Mouse (Mus musculus) lung, embryonic 14.5 days (tissue): ENCODE data around the gene Alox12b. TPM values are rescaled to one million over a fixed set of nuclear protein-coding genes. Genes with fewer than 3 reads are reported as not detected.

Experiments used
- ATAC-seq: fragments of 200-750 bp; cut with Nextera tagmentation; 2 replicates; pipeline ENCODE4 v1.8.0; 2017; ENCODE audit warnings: mild to moderate bottlenecking, moderate TSS enrichment, moderate library complexity; ENCODE audit not compliant: insufficient read depth
- DNase-seq: peaks from one replicate; pipeline ENCODE4 v3.0.0-alpha.2; 2015
- H3K27ac ChIP-seq: fragments of 300-500 bp; sonication (generic); 2 replicates; pipeline ENCODE4 v1.5.1; 2014; ENCODE audit warnings: low read depth, mild to moderate bottlenecking, moderate library complexity
- H3K27me3 ChIP-seq: fragments of 300-500 bp; sonication (generic); 2 replicates; pipeline ENCODE4 v1.6.1; 2014; ENCODE audit warnings: low read length, control low read depth; ENCODE audit not compliant: insufficient read depth
- H3K36me3 ChIP-seq: fragments of 300-500 bp; sonication (generic); 2 replicates; pipeline ENCODE4 v1.6.1; 2014; ENCODE audit warnings: control low read depth; ENCODE audit not compliant: insufficient read depth
- H3K4me1 ChIP-seq: fragments of 300-500 bp; sonication (generic); 2 replicates; pipeline ENCODE4 v1.6.1; 2014; ENCODE audit warnings: antibody characterized with exemption, control low read depth; ENCODE audit not compliant: insufficient read depth
- H3K4me2 ChIP-seq: fragments of 300-500 bp; sonication (generic); 2 replicates; pipeline ENCODE4 v1.6.1; 2014; ENCODE audit warnings: mild to moderate bottlenecking
- H3K4me3 ChIP-seq: fragments of 300-500 bp; sonication (generic); 2 replicates; pipeline ENCODE4 v1.5.1; 2014; ENCODE audit warnings: low read depth, low read length
- H3K9ac ChIP-seq: fragments of 300-500 bp; sonication (generic); 2 replicates; pipeline ENCODE4 v1.6.1; 2014
- H3K9me3 ChIP-seq: fragments of 300-500 bp; sonication (generic); 2 replicates; pipeline ENCODE4 v1.6.1; 2016; ENCODE audit warnings: low read depth, low read length, control low read depth
- CTCF ChIP-seq: IDR thresholded peaks from 2 replicates; pipeline ENCODE4 v1.5.1; 2016; ENCODE audit warnings: antibody characterized with exemption, low read depth
- WGBS: fragments of 180-500 bp; shearing (Covaris S2); extraction: QIAGEN DNeasy Blood & Tissue Kit; methylation state at CpG from one replicate; pipeline ENCODE4 v1.1.7; 2014; 5-methylcytosine and 5-hydroxymethylcytosine counted together
- polyA plus RNA-seq: library from polyadenylated mRNA; unstranded; fragments of >200 nt; fragmentation: Nextera tagmentation; extraction: Ambion mirVana; gene quantifications from 2 replicates; pipeline ENCODE4 v1.2.1, GENCODE M21; 2014

Alox12b gene
- polyA plus RNA-seq, 1 experiment from 2014 or later: not detected

GRCm38 (mm10) chr11:69218661-69219060 lies 61.9 kb downstream of the Alox12b start:
- H3K36me3 ChIP-seq: no peaks in the 10 kb centered on the region
- no peaks in the 10 kb centered on the region for H3K27me3 ChIP-seq
- ATAC-seq: no peak
- H3K4me2 ChIP-seq: no peak overlapping the region
- H3K4me1 ChIP-seq: no peaks in the 10 kb centered on the region
- no peak overlapping the region for H3K4me3 ChIP-seq
- 48% methylated on average over 2 of the region's 2 CpGs for WGBS
- DNase-seq: no peak
- no peak overlapping the region for H3K9ac ChIP-seq
- TF ChIP-seq CTCF: no peak
- no peaks in the 10 kb centered on the region for H3K9me3 ChIP-seq
- H3K27ac ChIP-seq: no peak overlapping the region

Other genes starting within 250 kb of the Alox12b start
- not detected in 2 replicates for gene Odf4, start 229.9 kb upstream of the Alox12b start, polyA plus RNA-seq
- 21.6 and 23.9 TPM in 2 replicates for gene Arhgef15, start 199.5 kb upstream of the Alox12b start, polyA plus RNA-seq
- 3.9 and 4.0 TPM in 2 replicates for gene Slc25a35, start 188.9 kb upstream of the Alox12b start, polyA plus RNA-seq
- 49.9 TPM in 2 replicates for gene Rangrf, start 181.8 kb upstream of the Alox12b start, polyA plus RNA-seq
- 36.8 and 43.3 TPM in 2 replicates for gene Pfas, start 148.5 kb upstream of the Alox12b start, polyA plus RNA-seq
- gene Ctc1, start 141.1 kb upstream of the Alox12b start, polyA plus RNA-seq: 59.3 and 63.6 TPM in 2 replicates
- 209 and 211 TPM in 2 replicates for gene Aurkb, start 111.3 kb upstream of the Alox12b start, polyA plus RNA-seq
- gene Borcs6, start 97.3 kb upstream of the Alox12b start, polyA plus RNA-seq: 8.0 and 9.5 TPM in 2 replicates
- gene Tmem107, start 86.2 kb upstream of the Alox12b start, polyA plus RNA-seq: 51.0 and 54.4 TPM in 2 replicates
- gene Vamp2, start 68.5 kb upstream of the Alox12b start, polyA plus RNA-seq: 64.0 and 64.2 TPM in 2 replicates
- gene Per1, start 61.8 kb upstream of the Alox12b start, polyA plus RNA-seq: 15.4 and 23.7 TPM in 2 replicates
- gene Hes7, start 36.6 kb upstream of the Alox12b start, polyA plus RNA-seq: 0.57 and 0.68 TPM in 2 replicates
- gene 9130213A22Rik, start 34.4 kb upstream of the Alox12b start, polyA plus RNA-seq: 0.19 and 0.41 TPM in 2 replicates
- 0.09 and 0.17 TPM in 2 replicates for gene Aloxe3, start 31.1 kb upstream of the Alox12b start, polyA plus RNA-seq
- gene Alox8, start 40.9 kb downstream of the Alox12b start, polyA plus RNA-seq: not detected in 2 replicates
- not detected in 2 replicates for gene Gucy2e, start 80.0 kb downstream of the Alox12b start, polyA plus RNA-seq
- gene Cntrob, start 166.8 kb downstream of the Alox12b start, polyA plus RNA-seq: 16.6 and 19.2 TPM in 2 replicates
- 143 and 150 TPM in 2 replicates for gene Trappc1, start 167.0 kb downstream of the Alox12b start, polyA plus RNA-seq
- gene Kcnab3, start 169.3 kb downstream of the Alox12b start, polyA plus RNA-seq: 0.89 and 1.3 TPM in 2 replicates
- gene Rnf227, start 183.5 kb downstream of the Alox12b start, polyA plus RNA-seq: 15.2 TPM in 2 replicates
- 57.3 and 59.9 TPM in 2 replicates for gene Chd3, start 212.4 kb downstream of the Alox12b start, polyA plus RNA-seq
- gene Naa38, start 238.5 kb downstream of the Alox12b start, polyA plus RNA-seq: 169 and 173 TPM in 2 replicates
- 26.8 and 27.2 TPM in 2 replicates for gene Cyb5d1, start 238.6 kb downstream of the Alox12b start, polyA plus RNA-seq
- gene Tmem88, start 241.2 kb downstream of the Alox12b start, polyA plus RNA-seq: 37.5 and 39.1 TPM in 2 replicates